Mouse (Mus musculus) kidney, adult 18-20 months (tissue): ENCODE measurements around the gene Ticam1.

Source experiments
- DNase-seq: peaks from one replicate; pipeline ENCODE4 v3.0.0; 2021

The Ticam1 gene

DNA sequence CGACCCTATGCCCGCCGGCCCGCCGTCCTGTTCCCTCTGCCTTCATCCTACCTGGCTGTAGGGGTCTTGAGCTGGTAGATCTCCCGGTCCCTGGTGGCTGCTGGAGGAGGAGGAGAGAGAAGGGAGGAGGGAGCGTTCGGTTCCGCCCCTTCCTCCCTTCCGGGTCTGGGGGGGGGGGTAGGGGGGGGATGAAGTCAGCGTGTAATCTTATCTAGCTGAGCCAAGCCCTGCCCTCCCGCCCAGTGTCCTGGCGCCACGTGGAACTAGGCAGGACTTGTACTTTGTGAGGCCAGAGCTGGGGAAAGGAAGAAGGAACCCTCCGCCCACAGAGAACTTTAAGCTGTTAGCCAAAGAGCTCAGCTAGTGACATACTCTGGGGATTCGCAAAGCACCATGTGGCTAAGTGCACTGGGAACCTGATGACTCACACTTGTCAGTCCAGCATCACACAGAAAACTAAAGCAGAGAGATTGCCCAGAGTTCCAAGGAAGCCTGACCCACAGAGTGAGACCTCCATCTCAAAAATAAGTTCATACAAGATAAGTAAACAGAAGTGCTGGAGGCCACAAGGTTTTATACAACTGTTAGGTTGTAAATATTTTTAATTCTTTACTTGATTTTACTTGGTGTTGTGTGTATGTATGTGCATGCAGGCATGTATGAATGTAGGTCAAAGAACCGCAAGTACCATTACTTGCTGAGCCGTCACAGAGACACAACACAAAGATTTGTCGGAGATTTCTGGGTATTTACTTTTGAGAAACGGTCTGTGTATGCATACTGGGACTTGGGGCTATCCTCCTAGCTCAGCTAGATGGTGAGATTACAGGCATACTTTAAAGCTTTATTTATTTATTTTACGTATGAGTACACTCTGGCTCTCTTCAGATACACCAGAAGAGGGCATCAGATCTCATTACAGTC lies at the start of gene Ticam1:
Gene Ticam1 (minus strand): TSS at position 144 of the 924 bp plus-strand sequence.
- peak; percentile 90 for DNase-seq

DNA sequence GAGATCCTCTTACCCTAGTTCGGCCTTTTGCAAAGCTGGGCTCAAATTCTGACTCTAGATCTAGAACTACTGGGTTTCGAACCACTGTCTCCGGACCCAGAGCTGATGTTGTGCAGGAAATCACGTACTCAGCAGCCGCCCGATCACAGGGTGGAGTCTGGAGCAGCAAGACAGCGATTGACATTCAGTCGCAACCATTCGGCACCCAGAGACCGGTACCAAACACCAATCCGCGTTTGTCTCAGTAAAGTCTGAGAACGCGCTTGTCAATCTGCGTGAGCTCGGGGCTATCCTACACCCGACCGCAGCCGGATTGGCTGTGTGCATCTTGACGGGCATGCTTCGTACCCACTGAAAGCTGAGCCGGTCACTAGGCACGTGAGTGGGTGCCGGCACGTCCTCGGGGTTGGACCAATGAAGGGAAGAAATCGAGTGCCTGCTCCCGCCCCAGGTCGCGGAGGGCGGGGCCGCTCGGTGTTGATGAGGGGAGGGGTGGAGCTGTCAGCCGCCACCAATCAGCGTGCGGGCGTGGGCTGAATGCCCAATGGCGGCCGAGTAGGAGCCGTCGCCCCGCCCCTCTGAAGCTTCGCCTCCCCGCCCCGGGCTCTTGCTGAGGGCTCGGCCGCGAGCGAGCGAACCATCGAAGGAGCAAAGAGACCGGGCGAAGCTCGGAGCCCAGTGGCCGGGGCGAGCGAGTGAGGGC lies 49.0 kb upstream of the Ticam1 start, which contains the start of gene Kdm4b:
Gene Kdm4b (plus strand): TSS at position 613 of the 703 bp plus-strand sequence.
- peak; percentile 97 for DNase-seq

DNA sequence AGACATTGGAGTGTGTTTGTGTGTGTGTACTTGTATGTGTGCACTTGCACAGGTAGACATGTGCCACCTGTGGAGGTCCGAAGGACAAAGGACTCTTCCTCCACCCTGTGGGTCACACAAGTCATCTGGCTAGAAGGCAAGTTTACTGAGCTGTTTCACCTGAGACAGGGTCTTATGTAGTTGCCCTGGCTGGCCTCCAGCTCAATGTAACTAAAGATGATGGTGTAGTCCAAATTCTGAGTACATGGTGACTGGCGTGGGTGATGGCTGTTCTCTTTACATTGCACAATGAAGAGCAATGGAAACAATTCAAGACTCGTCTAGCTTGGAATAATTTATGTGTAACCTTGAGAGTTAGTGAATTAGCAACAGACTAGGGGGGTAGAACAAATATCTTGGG lies 47.8 kb upstream of the Ticam1 start:
- DNase-seq: no peak

DNA sequence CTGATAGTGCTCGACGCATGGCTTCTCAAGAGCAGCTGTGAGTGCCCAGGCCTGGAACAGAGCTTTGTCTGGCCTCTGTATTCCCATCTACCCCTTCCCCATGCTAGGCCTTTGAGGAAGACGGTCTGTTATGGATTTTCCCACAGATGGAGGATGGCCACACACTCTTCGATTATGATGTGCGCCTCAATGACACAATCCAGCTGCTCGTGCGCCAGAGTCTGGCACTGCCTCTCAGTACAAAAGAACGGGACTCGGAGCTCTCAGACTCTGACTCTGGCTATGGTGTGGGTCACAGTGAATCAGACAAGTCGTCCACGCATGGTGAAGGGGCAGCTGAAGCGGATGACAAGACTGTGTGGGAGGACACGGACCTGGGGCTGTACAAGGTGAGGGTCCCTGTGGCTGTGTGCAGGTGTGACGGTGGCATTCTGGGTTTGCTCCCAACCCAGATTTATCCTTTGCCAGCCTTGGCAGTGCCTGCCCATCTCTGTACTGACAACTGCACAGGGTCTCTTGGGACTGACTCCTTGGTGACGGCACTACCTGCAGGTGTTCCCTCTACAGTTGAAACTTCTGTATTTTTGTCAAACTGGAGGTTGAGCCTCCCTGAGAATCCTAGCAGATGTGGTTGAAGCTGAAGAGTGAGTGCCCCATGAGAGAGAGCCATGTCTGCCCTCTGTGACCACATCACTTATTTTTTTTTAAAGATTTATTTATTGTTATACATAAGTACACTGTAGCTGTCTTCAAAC lies 32.8 kb upstream of the Ticam1 start:
- DNase-seq: no peak

DNA sequence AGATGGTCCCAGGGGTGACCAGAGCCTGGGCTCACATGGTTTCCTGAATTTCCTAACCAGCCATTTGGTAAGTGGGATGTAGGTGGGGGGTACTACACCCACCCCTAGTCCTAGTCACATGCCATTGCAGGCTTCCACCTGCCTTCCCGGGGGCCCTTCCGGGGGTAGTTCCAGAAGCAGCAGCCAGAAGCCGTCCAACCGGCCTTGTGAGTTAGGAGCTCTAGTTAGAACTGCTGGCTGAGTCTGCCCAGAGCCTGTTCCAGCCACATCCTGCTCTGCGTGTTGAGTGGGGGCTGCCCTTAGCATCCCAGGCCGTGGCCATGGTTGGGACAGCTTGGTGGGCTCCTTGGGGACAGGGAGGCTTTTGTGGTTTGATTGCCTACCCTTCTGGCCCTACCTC lies 31.5 kb upstream of the Ticam1 start:
- peak; percentile 69 for DNase-seq

DNA sequence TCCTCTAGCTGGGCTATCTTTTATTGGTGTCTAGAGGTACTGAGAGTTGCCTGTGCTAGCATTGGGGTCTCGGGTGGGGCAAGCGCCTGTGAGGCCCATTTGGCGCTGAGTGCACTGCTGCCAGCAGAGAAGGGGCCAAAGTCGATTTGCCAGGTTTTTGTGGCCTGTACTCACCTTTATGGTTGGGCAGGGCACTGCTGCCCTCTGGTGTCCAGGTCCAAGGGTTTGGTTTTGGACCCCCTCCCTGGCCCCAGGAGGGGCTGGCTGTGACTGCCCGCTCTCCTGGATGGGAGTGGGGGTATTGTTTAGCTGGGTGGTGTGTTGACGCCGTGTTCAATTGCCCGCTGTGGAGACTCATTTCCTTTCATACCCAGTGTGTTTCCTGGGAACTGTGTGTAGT lies 29.2 kb upstream of the Ticam1 start:
- peak; percentile 59 for DNase-seq

DNA sequence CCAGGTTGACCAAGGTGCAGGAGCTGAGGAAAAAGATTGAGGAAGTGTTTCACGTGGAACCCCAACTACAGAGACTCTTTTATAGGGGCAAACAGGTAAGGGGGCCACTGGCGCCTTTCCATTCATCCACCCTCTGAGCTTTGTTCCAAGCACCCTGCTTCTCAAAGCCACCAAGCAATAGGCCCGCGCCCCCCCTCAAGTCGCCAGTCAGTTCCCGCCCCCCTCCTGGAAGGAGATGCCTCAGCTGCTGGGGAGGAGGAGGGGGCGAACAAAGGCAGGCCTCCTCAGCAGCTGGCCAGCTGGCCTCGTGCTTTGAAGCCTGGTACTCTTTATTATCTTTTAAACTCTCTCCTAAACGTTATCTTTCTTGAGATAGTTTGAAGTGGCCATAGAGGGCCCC lies 28.6 kb upstream of the Ticam1 start:
- DNase-seq: no peak

DNA sequence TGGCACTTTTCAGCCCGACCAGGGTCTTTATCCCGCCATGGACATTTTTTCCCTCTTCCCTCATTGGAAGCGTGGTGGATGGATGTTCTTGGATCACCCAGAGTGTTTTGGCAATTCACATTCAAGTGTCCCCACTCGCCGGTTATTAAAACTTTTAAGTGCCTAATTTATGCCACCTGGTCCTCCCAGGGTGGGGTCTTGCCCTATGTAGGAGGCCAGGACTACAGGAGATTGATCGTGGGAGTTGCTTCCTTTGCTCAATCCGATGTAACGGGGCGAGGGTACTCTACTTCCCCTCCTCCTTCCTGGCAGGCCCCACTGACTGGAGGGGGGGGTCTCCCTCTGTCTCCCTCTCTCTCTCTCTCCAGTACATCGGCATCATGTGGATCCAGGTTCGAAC lies 28.1 kb upstream of the Ticam1 start:
- no peak for DNase-seq

DNA sequence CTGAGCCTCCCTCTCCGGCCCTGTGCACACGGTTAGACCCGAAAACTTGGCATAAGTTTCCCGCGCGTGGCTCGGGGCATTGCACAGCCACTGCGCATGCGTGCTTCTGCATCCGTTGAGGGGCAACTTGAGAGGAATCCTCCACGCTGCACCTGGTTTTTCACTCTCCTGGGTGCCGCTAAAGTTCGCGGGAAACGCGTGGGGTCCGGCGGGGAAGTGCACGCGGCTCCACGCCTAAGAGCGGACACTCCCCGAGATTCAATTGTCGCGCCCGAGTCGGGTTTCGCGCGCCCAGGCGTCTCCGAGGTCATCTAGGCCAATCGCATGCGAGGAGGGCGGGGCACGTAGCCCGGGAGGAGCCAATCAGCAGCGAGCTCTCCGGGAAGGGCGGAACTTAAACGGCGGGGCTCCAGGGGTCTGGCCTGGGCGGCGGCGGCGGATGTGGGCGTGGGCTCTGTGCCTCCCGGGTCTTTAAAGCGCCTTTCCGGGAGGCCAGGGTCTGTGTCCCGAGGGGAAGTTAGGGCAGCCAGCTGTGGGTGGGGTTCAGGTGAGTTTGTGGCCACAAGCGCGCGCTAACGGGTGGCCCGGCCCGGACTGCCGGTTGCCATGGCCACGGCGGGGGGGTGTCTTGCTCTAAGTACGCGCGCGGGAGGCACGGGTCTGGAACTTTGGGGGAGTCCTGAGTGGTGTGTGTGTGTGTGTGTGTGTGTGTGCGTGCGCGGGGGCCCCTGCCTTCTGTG lies 27.4 kb upstream of the Ticam1 start:
- DNase-seq: peak; percentile 96

DNA sequence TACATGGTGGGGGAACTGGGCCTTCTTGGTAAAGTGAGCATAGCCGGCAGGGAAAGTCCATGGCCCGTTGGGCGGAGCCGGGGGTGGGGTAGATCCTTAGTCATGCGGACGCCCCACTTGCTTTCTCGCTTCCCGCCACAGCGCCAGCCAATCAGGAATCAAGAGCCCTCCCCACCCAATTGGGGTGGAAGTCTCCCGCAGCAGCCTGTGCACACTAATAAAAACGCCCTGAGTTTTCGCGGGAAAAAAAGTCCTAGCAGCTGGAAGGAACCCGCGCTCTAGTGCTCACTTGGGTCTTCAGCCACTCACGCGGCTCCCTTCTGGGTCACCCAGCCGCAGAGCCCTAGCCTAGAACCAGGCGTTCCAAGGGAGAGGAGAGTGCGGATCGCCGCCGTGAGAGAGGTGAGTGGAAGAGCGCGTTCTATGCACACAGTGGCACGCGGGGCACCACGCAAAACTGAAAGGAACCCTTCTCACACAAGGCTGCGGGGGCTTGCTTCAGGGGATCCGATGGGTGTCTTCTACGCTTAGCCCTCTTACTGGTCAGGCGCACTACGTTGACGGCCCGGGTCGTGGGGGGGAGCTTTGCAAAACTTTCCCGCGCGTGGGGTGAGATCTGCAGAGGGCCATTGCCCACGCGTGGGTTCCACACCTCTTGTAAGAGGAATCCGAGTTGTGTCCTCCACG lies 26.7 kb upstream of the Ticam1 start, which contains the start of gene Uhrf1:
Gene Uhrf1 (plus strand): TSS at position 162 of the 687 bp plus-strand sequence.
- peak; percentile 70 for DNase-seq

DNA sequence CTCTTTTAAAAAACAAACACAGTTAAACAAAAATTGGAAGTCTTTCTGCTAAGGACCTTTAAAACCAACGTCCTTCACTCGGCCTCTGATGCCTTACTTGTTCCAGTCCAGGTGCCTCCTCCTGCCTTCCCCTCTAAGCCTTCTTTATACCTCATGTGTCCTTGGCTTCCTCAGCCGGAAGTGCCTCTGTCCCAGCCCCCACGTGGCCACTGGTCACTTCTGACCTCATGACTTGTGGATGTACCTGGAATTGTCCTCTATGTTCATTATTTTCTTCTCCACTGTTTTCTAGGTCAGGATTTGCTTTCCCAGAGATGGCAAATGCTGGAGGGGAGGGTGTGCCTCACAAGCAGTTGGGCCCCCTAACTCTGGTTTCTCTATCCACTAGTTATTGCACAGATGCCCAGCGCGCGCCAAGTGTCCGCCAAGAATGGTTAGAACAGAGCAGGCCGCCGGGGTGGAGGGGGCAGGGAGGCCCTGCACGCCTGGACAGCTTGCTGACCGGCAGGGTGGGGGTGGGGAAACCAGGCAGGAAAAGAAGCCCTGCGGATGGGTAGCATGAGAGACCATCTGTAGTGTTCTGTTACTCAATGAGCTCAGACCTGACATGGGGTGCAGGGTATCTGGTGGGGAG lies 25.9 kb upstream of the Ticam1 start:
- peak; percentile 39 for DNase-seq

DNA sequence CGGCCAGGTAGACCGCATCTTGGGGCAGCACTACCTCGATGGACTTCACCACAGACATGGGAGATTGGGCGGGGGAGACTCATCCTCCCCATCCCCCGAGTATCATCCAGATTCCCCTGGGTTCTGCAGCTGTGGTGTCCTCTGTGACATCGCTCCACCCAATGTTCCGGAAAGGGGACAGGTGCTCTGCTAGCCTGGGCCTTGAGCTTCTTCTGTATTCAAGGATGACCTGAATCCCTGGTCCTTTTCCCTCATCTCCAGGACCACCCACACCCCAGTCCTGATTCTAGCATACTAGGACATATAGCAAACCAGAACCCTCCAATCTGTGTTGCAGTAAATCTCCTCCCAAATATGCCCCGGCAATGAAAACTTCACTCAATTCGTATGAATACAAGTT lies 23.6 kb upstream of the Ticam1 start, which contains the start of gene Arrdc5:
Gene Arrdc5 (minus strand): TSS at position 101 of the 400 bp plus-strand sequence.
- DNase-seq: no peak

DNA sequence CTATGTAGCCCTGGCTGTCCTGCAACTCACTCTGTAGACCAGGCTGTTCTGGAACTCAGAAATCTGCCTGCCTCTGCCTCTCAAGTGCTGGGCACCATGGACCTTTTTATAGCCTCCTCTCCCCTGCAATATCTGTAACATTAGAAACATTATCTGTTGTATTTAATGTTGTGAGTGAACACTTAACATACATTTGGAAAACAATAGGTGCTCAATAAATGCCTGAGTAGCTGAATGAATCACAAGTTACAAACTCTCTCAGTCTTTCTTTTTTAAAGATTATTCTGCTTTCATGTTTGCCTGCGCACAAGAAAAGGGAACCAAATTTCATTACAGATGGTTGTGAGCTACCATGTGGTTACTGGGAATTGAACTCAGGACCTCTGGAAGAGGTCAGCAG lies 21.7 kb upstream of the Ticam1 start:
- no peak for DNase-seq

DNA sequence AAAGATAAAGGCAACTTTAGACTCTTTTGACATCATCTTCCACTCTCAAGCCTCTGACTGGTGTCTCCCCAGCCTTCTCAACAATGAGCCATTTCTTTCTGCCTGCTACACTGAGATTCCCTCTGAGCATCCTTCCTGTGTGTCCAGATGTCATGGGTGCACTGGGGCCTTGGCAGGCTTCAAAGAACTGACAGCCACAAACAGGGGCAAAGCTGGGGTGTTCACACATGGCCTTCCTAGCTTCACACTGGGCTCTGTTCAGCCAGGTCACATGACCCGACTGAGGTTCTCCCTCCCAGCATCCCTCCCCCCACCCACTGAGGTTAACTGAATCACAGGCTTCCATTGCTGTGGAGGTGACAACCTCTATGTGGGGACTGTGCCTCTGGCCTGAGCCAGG lies 19.6 kb upstream of the Ticam1 start:
- no peak for DNase-seq

DNA sequence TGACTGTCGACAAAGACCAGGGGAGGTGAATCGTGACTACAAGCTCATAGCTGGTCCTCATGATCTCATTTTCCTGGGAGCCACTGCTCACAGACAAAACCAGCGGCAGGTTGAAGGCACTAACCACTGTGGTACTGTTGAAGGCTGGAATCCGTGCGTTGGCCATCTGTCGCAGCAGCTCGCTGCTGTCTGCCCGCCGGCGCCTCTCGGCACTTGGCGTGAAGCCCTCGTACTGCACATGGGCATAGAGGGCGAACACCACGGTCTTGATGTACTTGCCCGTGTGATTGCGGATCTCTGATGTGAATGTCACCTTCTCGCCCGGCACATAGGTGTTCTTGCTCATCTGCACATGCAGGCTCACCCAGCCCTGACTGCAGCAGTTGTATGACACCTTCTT lies 17.7 kb upstream of the Ticam1 start:
- no peak for DNase-seq

DNA sequence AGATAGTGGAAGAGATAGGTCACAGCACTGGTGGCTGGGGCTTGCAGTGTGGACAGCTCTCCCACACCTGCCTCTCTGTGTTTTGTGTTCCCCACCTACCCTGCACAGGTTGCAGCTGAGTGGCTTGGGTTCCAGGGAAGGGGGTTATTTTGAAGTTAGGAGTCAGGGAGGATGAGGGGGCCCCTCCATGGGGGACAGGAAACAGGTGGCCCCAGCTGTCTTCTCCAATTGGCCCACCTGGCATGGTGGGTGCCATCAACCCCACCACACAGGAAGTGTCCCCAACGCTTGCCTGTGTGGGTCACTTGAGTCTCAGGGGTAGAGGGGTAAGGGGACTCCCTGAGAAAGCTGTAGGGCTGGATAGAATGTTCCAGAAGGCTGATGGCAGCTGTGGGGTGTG lies 16.7 kb upstream of the Ticam1 start:
- DNase-seq: no peak

DNA sequence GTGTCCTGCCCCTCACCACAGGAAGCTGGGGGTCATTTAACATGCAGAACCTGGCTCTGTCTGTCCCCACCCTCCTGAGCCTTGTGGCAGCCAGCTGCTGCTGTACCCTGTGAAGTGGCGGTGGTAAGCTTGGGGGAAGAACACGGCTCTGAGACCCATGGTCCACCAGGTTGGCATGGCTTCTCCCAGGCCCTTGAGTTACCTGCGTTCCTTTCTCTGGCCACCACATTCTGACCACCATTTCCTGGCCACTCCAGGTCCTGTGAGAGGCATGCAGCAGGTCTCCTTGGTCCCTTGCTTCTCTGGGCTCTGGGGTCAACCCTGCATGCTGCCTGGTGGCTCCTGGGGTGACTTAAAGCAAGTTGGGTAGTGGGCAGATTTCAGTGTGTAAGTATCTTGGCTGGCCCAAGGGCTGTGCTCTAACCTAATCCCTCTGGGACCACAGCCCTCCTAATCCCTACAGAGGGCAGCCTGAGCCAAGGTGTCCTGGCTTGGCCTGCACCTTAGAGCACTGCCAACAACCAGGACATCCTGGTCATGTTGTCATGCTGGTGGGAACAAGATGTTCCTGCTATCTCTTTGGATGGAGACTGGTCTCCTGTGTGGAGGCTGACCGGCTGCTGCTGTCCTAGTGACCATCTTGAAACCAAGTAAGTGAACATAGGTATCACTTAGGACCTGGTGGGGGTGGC lies 16.1 kb upstream of the Ticam1 start, which contains the start of gene Plin3:
Gene Plin3 (minus strand): TSS at position 343 of the 692 bp plus-strand sequence.
- no peak for DNase-seq

DNA sequence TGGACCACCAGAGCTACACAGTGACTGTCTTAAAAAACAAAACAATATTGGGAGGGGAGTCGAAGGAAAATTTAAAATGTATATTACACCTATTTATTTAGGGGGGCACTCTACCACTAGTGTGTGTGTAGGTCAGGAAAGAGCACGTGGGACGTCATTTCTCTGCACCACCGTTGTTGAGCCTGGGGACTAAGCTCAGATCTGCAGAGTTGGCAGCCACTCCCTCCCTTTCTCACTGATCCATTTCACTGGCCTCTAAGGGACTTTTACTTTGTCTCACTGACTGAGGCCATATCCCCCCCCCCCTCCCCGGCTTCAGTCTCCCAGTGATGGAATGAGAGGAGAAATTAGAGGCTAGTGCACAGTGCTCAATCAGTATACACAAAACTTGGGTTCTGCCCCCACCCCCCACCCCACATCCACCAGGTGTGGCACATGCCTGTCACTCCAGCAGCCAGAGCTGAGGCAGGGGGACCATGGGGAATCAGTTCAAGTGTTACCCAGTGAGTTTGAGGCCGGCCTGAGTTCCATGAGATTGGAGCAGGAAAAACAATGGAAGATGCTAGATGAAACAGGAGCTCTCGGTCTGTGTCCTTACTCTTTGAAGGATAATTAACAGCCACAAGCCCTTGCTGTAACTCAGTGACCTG lies 15.4 kb upstream of the Ticam1 start:
- no peak for DNase-seq

DNA sequence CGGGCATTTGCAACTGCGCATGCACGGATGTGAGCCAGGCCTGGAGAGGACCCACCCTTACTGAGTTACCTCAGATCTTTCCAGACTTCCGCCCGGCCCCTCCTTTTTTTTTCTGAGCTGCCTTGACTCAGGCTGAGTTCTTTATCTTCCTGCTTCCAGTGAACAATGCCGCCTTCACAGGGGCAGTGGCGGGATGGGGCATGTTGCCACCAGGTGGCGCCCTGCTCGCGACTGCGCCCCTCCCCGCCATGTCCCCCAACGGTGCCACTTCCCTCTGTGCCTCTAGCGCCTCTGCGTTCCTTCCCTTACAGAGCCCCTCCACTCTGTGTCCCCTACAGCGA lies 14.6 kb upstream of the Ticam1 start:
- DNase-seq: peak; percentile 88
